Mouse (Mus musculus): Measurements from ENCODE around the gene Sike1.

The Sike1 gene

DNA sequence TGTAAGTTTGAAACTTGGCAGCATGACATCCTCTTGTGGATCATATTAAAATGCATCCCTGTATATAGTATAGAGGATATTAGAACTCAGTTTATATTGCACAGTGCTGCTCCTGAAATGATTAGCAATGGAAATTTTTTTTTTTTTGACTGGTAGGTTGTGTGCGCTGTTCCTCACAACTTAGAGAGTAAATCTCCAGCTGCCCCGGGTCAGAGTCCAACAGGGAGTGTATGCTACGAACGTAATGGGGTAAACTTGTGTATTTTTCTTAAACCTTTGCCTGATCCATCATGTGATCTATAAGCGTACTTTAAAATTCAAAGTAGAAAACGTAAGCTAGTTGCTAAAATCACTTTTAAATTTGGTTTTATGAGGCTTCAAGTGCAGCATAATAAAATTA is 44.8 kb downstream of the Sike1 start:
- no peak for DNase-seq

DNA sequence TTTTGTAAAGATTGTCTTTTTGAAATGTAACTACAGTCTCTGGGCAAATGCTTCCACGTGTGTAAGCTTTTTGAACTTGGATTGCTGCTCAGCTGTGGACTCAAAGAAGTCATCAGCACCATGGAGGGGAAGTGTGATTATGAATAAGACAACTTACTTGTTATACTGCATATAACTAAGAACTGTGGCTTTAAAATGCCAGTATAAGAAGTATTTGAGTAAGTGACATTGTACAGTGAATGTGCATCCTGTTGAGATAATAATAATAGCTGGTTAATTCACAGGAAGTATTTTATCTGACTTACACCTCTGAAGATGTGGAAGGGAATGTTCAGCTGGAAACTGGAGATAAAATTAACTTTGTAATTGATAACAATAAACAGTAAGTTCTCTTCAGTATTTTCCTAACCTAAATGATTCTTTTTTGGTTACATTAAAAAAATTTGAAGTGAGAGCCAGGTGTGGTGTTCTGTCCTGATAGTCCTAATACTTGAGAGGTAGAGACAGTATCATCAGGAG is 45.4 kb downstream of the Sike1 start:
- DNase-seq, result no peak

- no peak for DNase-seq
Measured at GRCm38 (mm10) chr3:103056016-103056595, 60.6 kb downstream of the Sike1 start.

DNA sequence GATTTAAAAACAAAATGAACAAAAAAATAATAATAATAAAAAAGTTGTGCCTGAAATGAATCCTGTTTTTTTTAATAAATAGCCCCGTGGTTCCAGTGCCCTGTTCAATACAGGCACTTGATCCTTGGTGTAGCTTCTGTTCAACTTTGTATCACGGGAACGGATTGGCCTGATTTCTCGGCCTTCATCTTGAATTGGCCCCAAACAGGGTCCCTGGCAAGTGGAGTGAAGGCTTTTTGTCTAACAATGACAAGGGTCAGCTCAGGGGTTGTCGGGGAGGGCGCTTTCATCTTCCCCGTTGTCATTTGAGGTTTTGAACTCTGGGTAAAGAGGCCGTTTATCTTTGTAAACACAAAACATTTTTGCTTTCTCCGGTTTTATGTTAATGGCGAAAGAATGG is 62.2 kb downstream of the Sike1 start:
- DNase-seq, result no peak
